Mouse (Mus musculus) midbrain, embryonic 11.5 days (tissue): ENCODE results near the gene Lmo7. TPM values are rescaled to one million over a fixed set of nuclear protein-coding genes. Genes with fewer than 3 reads are reported as not detected.

Experiments used
- ATAC-seq: fragments of 200-750 bp; cut with Nextera tagmentation; 2 replicates; pipeline ENCODE4 v1.8.0; 2017; ENCODE audit warnings: moderate TSS enrichment, moderate library complexity; ENCODE audit not compliant: low FRiP score
- DNase-seq: peaks from one replicate; pipeline ENCODE4 v3.0.0; 2015; ENCODE audit warnings: low spot score; ENCODE audit errors: missing footprints
- H3K27ac ChIP-seq: fragments of 300-500 bp; sonication (generic); 2 replicates; pipeline ENCODE4 v1.5.1; 2014; ENCODE audit warnings: low read depth, low read length
- H3K27me3 ChIP-seq: fragments of 300-500 bp; sonication (generic); 2 replicates; pipeline ENCODE4 v1.6.1; 2014; ENCODE audit warnings: mild to moderate bottlenecking, low read length, moderate library complexity, mixed read lengths; ENCODE audit not compliant: control insufficient read depth, insufficient read depth
- H3K36me3 ChIP-seq: fragments of 300-500 bp; sonication (generic); 2 replicates; pipeline ENCODE4 v1.6.1; 2014; ENCODE audit warnings: mild to moderate bottlenecking, low read length, moderate library complexity, mixed read lengths; ENCODE audit not compliant: control insufficient read depth, insufficient read depth
- H3K4me1 ChIP-seq: fragments of 300-500 bp; sonication (generic); 2 replicates; pipeline ENCODE4 v1.6.1; 2014; ENCODE audit warnings: low read length; ENCODE audit not compliant: control insufficient read depth, insufficient read depth
- H3K4me2 ChIP-seq: fragments of 300-500 bp; sonication (generic); 2 replicates; pipeline ENCODE4 v1.6.1; 2014; ENCODE audit warnings: mild to moderate bottlenecking, moderate library complexity
- H3K4me3 ChIP-seq: fragments of 300-500 bp; sonication (generic); 2 replicates; pipeline ENCODE4 v1.5.1; 2014; ENCODE audit warnings: low read depth, low read length
- H3K9ac ChIP-seq: fragments of 300-500 bp; sonication (generic); 2 replicates; pipeline ENCODE4 v1.6.1; 2014; ENCODE audit warnings: low read length
- H3K9me3 ChIP-seq: fragments of 300-500 bp; sonication (generic); 2 replicates; pipeline ENCODE4 v1.6.1; 2016; ENCODE audit warnings: low read length; ENCODE audit not compliant: control insufficient read depth
- WGBS: fragments of 180-500 bp; shearing (Covaris S2); extraction: QIAGEN DNeasy Blood & Tissue Kit; methylation state at CpG from one replicate; pipeline ENCODE4 v1.1.7; 2014; 5-methylcytosine and 5-hydroxymethylcytosine counted together
- polyA plus RNA-seq: library from polyadenylated mRNA; unstranded; fragments of >200 nt; fragmentation: Nextera tagmentation; extraction: Ambion mirVana; gene quantifications from 2 replicates; pipeline ENCODE4 v1.2.1, GENCODE M21; 2014

The Lmo7 gene
- polyA plus RNA-seq, 1 experiment from 2014 or later = 0.82 TPM

- H3K27me3 ChIP-seq = no peaks in the 10 kb centered on the region
- DNase-seq (no peak), ATAC-seq (no peak)
- no peaks in the 10 kb centered on the region for H3K4me1 ChIP-seq
- no peak overlapping the region for H3K27ac ChIP-seq
- no peaks in the 10 kb centered on the region for H3K36me3 ChIP-seq
- no peaks in the 10 kb centered on the region for H3K9me3 ChIP-seq
- H3K4me3 ChIP-seq = no peak overlapping the region
- H3K4me2 ChIP-seq = no peak overlapping the region
- WGBS = 80% methylated on average over 5 of the region's 5 CpGs
- H3K9ac ChIP-seq = no peak overlapping the region
Measured at GRCm38 (mm10) chr14:101806058-101806457, 76.3 kb downstream of the Lmo7 start.

GRCm38 (mm10) chr14:101806607-101807006 is 76.8 kb downstream of the Lmo7 start:
- H3K4me2 ChIP-seq = no peak overlapping the region
- 81% methylated on average over 4 of the region's 4 CpGs for WGBS
- H3K27me3 ChIP-seq = no peaks in the 10 kb centered on the region
- no peaks in the 10 kb centered on the region for H3K36me3 ChIP-seq
- H3K27ac ChIP-seq = no peak overlapping the region
- H3K9ac ChIP-seq = no peak overlapping the region
- H3K4me1 ChIP-seq = no peaks in the 10 kb centered on the region
- DNase-seq (peak; percentile 53), ATAC-seq (no peak)
- no peaks in the 10 kb centered on the region for H3K9me3 ChIP-seq
- no peak overlapping the region for H3K4me3 ChIP-seq

- Histone ChIP-seq H3K4me2 (no peak overlapping the region), H3K27ac (no peak overlapping the region), H3K9ac (no peak overlapping the region), H3K36me3 (no peaks in the 10 kb centered on the region), H3K9me3 (no peaks in the 10 kb centered on the region), H3K4me3 (no peak overlapping the region), H3K27me3 (no peaks in the 10 kb centered on the region), H3K4me1 (no peaks in the 10 kb centered on the region)
- no peak for ATAC-seq
- WGBS = 79% methylated on average over 5 of the region's 5 CpGs
- no peak for DNase-seq
Measured at GRCm38 (mm10) chr14:101816450-101816849, 86.7 kb downstream of the Lmo7 start.

- Histone ChIP-seq H3K36me3 (no peaks in the 10 kb centered on the region), H3K9me3 (no peaks in the 10 kb centered on the region), H3K4me1 (no peaks in the 10 kb centered on the region), H3K4me3 (no peak overlapping the region), H3K27ac (no peak overlapping the region), H3K9ac (no peak overlapping the region), H3K4me2 (no peak overlapping the region), H3K27me3 (no peaks in the 10 kb centered on the region)
- no peak for ATAC-seq
- 92% methylated on average over 6 of the region's 6 CpGs for WGBS
- DNase-seq = no peak
Measured at GRCm38 (mm10) chr14:101822390-101822789, 92.6 kb downstream of the Lmo7 start.

- no peak for ATAC-seq
Measured at GRCm38 (mm10) chr14:101822871-101823270, 93.1 kb downstream of the Lmo7 start.

GRCm38 (mm10) chr14:101829676-101830075 is 99.9 kb downstream of the Lmo7 start:
- DNase-seq = no peak
- H3K9me3 ChIP-seq = no peaks in the 10 kb centered on the region
- no peaks in the 10 kb centered on the region for H3K4me1 ChIP-seq
- WGBS = 78% methylated on average over 5 of the region's 5 CpGs
- no peak overlapping the region for H3K27ac ChIP-seq
- H3K36me3 ChIP-seq = no peaks in the 10 kb centered on the region
- H3K4me2 ChIP-seq = no peak overlapping the region
- H3K9ac ChIP-seq = no peak overlapping the region
- H3K27me3 ChIP-seq = no peaks in the 10 kb centered on the region
- no peak overlapping the region for H3K4me3 ChIP-seq
- ATAC-seq = no peak

More at GRCm38 (mm10) chr14:101822871-101823270, 93.1 kb downstream of the Lmo7 start:
- Histone ChIP-seq H3K4me3 (no peak overlapping the region), H3K4me1 (no peaks in the 10 kb centered on the region), H3K4me2 (no peak overlapping the region), H3K27ac (no peak overlapping the region), H3K36me3 (no peaks in the 10 kb centered on the region), H3K9ac (no peak overlapping the region), H3K27me3 (no peaks in the 10 kb centered on the region), H3K9me3 (no peaks in the 10 kb centered on the region)
- 71% methylated on average over 4 of the region's 4 CpGs for WGBS
- no peak for DNase-seq

GRCm38 (mm10) chr14:101830116-101830515 is 100.4 kb downstream of the Lmo7 start:
- Histone ChIP-seq H3K36me3 (no peaks in the 10 kb centered on the region), H3K27ac (no peak overlapping the region), H3K4me2 (no peak overlapping the region), H3K9ac (no peak overlapping the region), H3K27me3 (no peaks in the 10 kb centered on the region), H3K4me1 (no peaks in the 10 kb centered on the region), H3K4me3 (no peak overlapping the region), H3K9me3 (no peaks in the 10 kb centered on the region)
- ATAC-seq (no peak), DNase-seq (no peak)
- WGBS = 78% methylated on average over 6 of the region's 6 CpGs

- Histone ChIP-seq H3K9me3 (no peaks in the 10 kb centered on the region), H3K27ac (no peak overlapping the region), H3K4me2 (no peak overlapping the region), H3K4me1 (no peaks in the 10 kb centered on the region), H3K9ac (no peak overlapping the region), H3K36me3 (no peaks in the 10 kb centered on the region), H3K4me3 (no peak overlapping the region), H3K27me3 (no peaks in the 10 kb centered on the region)
- DNase-seq (no peak), ATAC-seq (no peak)
- 81% methylated on average over 3 of the region's 3 CpGs for WGBS
Measured at GRCm38 (mm10) chr14:101834109-101834508, 104.4 kb downstream of the Lmo7 start.

- no peak overlapping the region for H3K27ac ChIP-seq
- H3K9me3 ChIP-seq = no peaks in the 10 kb centered on the region
- DNase-seq (no peak), ATAC-seq (no peak)
- H3K27me3 ChIP-seq = no peaks in the 10 kb centered on the region
- no peak overlapping the region for H3K4me3 ChIP-seq
- H3K4me2 ChIP-seq = no peak overlapping the region
- H3K9ac ChIP-seq = no peak overlapping the region
- WGBS = 85% methylated on average over 2 of the region's 2 CpGs
- H3K36me3 ChIP-seq = no peaks in the 10 kb centered on the region
- H3K4me1 ChIP-seq = no peaks in the 10 kb centered on the region
Measured at GRCm38 (mm10) chr14:101836401-101836800, 106.6 kb downstream of the Lmo7 start.

GRCm38 (mm10) chr14:101837176-101837575 is 107.4 kb downstream of the Lmo7 start:
- Histone ChIP-seq H3K4me3 (no peak overlapping the region), H3K9me3 (no peaks in the 10 kb centered on the region), H3K36me3 (no peaks in the 10 kb centered on the region), H3K27ac (no peak overlapping the region), H3K4me1 (no peaks in the 10 kb centered on the region), H3K27me3 (no peaks in the 10 kb centered on the region), H3K4me2 (no peak overlapping the region), H3K9ac (no peak overlapping the region)
- DNase-seq (no peak), ATAC-seq (no peak)
- WGBS = 70% methylated on average over 6 of the region's 6 CpGs
